Mouse (Mus musculus) lung, postnatal 0 days (tissue): ENCODE results near the gene Avpr1a.

ENCODE experiments used
- CTCF ChIP-seq: IDR thresholded peaks from 2 replicates; pipeline ENCODE4 v1.5.1; 2016; ENCODE audit warnings: antibody characterized with exemption, mild to moderate bottlenecking
- EP300 ChIP-seq: IDR thresholded peaks from 2 replicates; pipeline ENCODE4 v1.6.1; 2016; ENCODE audit warnings: antibody characterized with exemption, mild to moderate bottlenecking, control low read depth

- no peak for TF ChIP-seq CTCF
- no peak for TF ChIP-seq EP300
Observed at GRCm38 (mm10) chr10:122402270-122402669, 46.0 kb upstream of the Avpr1a start.
